Mouse (Mus musculus): ENCODE measurements around the gene Ublcp1. TPM values are rescaled to one million over a fixed set of nuclear protein-coding genes. Genes with fewer than 3 reads are reported as not detected.

Gene Ublcp1
- polyA plus RNA-seq, 1 experiment from 2014 or later = 44.9 TPM

- in situ Hi-C loops (cut with MboI; ENCODE audit: low pct_unique_long_range_greater_than_20kb) = no loop called here
- ChIA-PET CTCF (interaction anchor here (0.8 to 1.3 kb wide), 3 partner anchors 11 to 19 kb away, joined by 3 read pairs; no protein-coding TSS in a partner anchor), POLR2A (no interaction called here)
- no peak for TF ChIP-seq CTCF (IDR thresholded peaks at IDR 0.05)
- H3K27me3 ChIP-seq = no peaks in the 10 kb centered on the region
- DNase-seq (ENCODE audit: low read depth, low spot score) (no peak), ATAC-seq (no peak)
Measured at GRCm38 (mm10) chr11:44494643-44495323, 24.5 kb upstream of the Ublcp1 start.

GRCm38 (mm10) chr11:44489117-44489516, 18.8 kb upstream of the Ublcp1 start:
- no peak for TF ChIP-seq CTCF (IDR thresholded peaks at IDR 0.05)
- DNase-seq (ENCODE audit: low read depth, low spot score) (no peak), ATAC-seq (no peak)
- POLR2A ChIA-PET = no interaction called here
- CTCF ChIA-PET = no interaction called here
- in situ Hi-C loops (cut with MboI; ENCODE audit: low pct_unique_long_range_greater_than_20kb) = no loop called here
- peaks cover 4% of the 10 kb centered on the region for H3K27me3 ChIP-seq

GRCm38 (mm10) chr11:44485089-44485736, 14.9 kb upstream of the Ublcp1 start:
- ChIA-PET CTCF (no interaction called here), POLR2A (no interaction called here)
- DNase-seq (ENCODE audit: low read depth, low spot score) (no peak), ATAC-seq (no peak)
- TF ChIP-seq CTCF (IDR thresholded peaks at IDR 0.05) = no peak
- in situ Hi-C loops (cut with MboI; ENCODE audit: low pct_unique_long_range_greater_than_20kb) = no loop called here
- peaks cover 4% of the 10 kb centered on the region for H3K27me3 ChIP-seq

- DNase-seq (ENCODE audit: low read depth, low spot score) = no peak
- no peak for TF ChIP-seq CTCF (IDR thresholded peaks at IDR 0.05)
- in situ Hi-C loops (cut with MboI; ENCODE audit: low pct_unique_long_range_greater_than_20kb) = no loop called here
Measured at GRCm38 (mm10) chr11:44480246-44480645, 9.9 kb upstream of the Ublcp1 start.

DNA sequence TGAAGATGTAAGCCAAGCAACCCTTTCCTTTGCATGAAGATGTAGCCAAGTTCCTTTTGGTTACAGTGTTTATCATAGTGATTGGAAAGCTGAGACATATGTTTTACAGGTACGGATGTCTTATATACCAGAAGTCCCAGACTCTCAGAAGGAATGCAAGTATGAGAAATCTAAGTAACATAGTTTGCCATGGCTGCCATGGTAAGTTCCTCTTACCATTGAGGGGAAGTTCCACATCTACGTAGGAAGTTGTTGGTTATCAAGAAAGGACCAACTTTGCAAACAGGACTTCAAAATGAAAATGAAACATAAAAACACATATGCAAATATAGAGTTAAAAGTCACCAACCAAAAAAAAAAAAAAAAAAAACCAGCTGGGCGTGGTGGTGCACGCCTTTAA, 8.1 kb upstream of the Ublcp1 start:
- TF ChIP-seq CTCF (IDR thresholded peaks at IDR 0.05) = no peak
- in situ Hi-C loops (cut with MboI; ENCODE audit: low pct_unique_long_range_greater_than_20kb) = no loop called here
- no peaks in the 10 kb centered on the region for H3K27me3 ChIP-seq
- ChIA-PET POLR2A (no interaction called here), CTCF (no interaction called here)
- ATAC-seq (no peak), DNase-seq (ENCODE audit: low read depth, low spot score) (no peak)

More at GRCm38 (mm10) chr11:44480246-44480645, 9.9 kb upstream of the Ublcp1 start:
- ATAC-seq = no peak
- CTCF ChIA-PET = interaction anchor here (1.3 kb wide), 1 partner anchor 32 kb away, joined by 3 read pairs; no protein-coding TSS in a partner anchor
- H3K27me3 ChIP-seq = no peaks in the 10 kb centered on the region
- POLR2A ChIA-PET = no interaction called here

- no peak for TF ChIP-seq CTCF (IDR thresholded peaks at IDR 0.05)
- no peak for ATAC-seq
- in situ Hi-C loops (cut with MboI; ENCODE audit: low pct_unique_long_range_greater_than_20kb) = no loop called here
- ChIA-PET POLR2A (no interaction called here), CTCF (no interaction called here)
- no peaks in the 10 kb centered on the region for H3K27me3 ChIP-seq
- no peak for DNase-seq (ENCODE audit: low read depth, low spot score)
Measured at GRCm38 (mm10) chr11:44476445-44476844, 6.1 kb upstream of the Ublcp1 start.

DNA sequence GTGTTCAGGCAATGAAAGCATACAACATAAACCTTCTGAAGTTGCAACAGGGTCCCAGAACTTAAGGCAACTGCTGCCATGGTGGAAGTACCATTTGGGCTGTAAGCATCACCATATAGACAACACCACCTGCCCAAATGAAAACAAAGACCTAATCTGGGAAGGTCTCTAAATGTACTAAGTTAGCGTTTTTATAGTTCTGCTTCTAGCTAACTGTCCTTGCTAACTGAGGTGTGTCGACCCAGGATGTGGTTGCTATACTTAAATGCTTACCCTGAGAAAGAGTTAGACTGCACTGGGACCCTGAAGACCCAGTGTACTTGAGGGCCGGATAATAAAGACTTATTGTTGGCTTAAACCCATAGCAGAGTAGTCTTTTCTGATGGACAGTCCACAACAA, 5.2 kb upstream of the Ublcp1 start:
- POLR2A ChIA-PET = no interaction called here
- no peaks in the 10 kb centered on the region for H3K27me3 ChIP-seq
- CTCF ChIA-PET = no interaction called here
- no peak for DNase-seq (ENCODE audit: low read depth, low spot score)
- TF ChIP-seq CTCF (IDR thresholded peaks at IDR 0.05) = no peak
- ATAC-seq = no peak
- in situ Hi-C loops (cut with MboI; ENCODE audit: low pct_unique_long_range_greater_than_20kb) = no loop called here

DNA sequence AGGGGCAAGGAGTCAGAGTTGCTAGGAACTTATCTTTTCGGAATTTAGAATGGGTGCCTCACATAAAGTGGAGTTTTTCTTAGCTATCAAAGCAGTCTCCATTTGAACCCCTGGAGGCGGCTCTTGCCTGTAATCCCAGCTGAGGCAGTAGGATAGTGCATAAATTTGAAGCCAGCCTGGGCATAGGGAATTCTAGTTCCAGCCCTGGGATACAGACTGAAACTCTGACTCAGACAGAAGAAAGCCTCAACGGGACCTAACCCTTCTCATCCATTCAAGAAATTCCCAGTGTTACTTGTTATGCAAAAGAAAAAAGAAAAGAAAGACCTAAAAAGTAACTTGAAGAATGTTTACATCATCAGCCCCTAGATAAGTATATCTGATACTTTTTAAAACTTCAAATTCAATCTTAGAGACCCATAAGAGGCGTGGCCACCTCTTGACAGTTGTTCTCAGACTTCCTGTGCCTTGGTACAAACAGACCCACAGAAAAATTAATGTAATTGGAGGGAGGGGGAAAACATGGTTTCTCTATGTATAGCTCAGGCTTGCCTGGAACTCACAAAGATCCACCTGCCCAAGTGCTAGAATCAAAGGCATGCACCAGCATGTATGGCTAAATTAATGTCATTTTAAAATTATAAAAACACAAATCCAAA, 1.2 kb upstream of the Ublcp1 start:
- DNase-seq (ENCODE audit: low read depth, low spot score) (no peak), ATAC-seq (no peak)
- POLR2A ChIA-PET = interaction anchor here (0.6 to 2.3 kb wide), 5 partner anchors 30 to 232 kb away, joined by 3 to 11 read pairs (median 6); no protein-coding TSS in a partner anchor
- TF ChIP-seq CTCF (IDR thresholded peaks at IDR 0.05) = no peak
- in situ Hi-C loops (cut with MboI; ENCODE audit: low pct_unique_long_range_greater_than_20kb) = loop anchor here (5.0 kb wide), 1 partner anchor 51 kb away; no protein-coding TSS in a partner anchor
- no peaks in the 10 kb centered on the region for H3K27me3 ChIP-seq
- CTCF ChIA-PET = no interaction called here

- in situ Hi-C loops (cut with MboI; ENCODE audit: low pct_unique_long_range_greater_than_20kb) = loop anchor here (5.0 kb wide), 1 partner anchor 52 kb away; no protein-coding TSS in a partner anchor
- no peak for TF ChIP-seq CTCF (IDR thresholded peaks at IDR 0.05)
- ChIA-PET CTCF (no interaction called here), POLR2A (interaction anchor here (0.8 to 2.3 kb wide), 6 partner anchors 47 to 112 kb away, joined by 3 to 11 read pairs (median 5); no protein-coding TSS in a partner anchor)
- no peaks in the 10 kb centered on the region for H3K27me3 ChIP-seq
- DNase-seq (ENCODE audit: low read depth, low spot score) (no peak), ATAC-seq (peak; percentile 62)
Measured at GRCm38 (mm10) chr11:44469646-44470431, 459 bp downstream of the Ublcp1 start.

DNA sequence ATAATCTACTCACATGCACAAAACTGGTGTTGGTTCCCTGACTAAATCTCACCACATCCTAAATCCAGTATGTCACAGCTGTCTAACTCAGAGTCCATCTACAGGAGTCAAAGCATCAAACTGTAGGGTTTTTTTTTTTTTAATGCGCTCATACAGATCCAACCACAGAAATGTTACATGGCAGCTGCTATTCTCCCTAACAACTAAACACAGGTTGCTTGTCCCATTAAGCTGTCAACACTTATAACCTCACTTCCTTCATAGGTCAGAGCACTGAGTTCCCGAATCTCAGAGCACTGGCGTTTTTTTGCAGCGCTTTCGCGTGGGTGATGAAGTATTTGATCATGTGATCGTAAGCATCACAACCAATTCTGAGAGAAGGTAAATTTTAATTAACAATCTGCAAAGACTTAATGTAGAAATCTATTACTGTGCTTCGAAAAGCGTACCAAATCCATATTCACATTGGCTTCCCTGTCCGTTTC, 1.9 kb downstream of the Ublcp1 start:
- in situ Hi-C loops (cut with MboI; ENCODE audit: low pct_unique_long_range_greater_than_20kb) = no loop called here
- ATAC-seq = no peak
- DNase-seq (ENCODE audit: low read depth, low spot score) = no peak
- TF ChIP-seq CTCF (IDR thresholded peaks at IDR 0.05) = no peak
- ChIA-PET POLR2A (interaction anchor here (1.0 kb wide), 1 partner anchor 19 kb away, joined by 3 read pairs; no protein-coding TSS in a partner anchor), CTCF (no interaction called here)
- no peaks in the 10 kb centered on the region for H3K27me3 ChIP-seq

All from Patski (cell line).